Mouse (Mus musculus) hindbrain, embryonic 15.5 days (tissue): ENCODE data around the gene Mbnl1. TPM values are rescaled to one million over a fixed set of nuclear protein-coding genes. Genes with fewer than 3 reads are reported as not detected.

Experiments used
- ATAC-seq: fragments of 200-750 bp; cut with Nextera tagmentation; 2 replicates; pipeline ENCODE4 v1.8.0; 2017; ENCODE audit warnings: low read depth, moderate number of reproducible peaks, moderate TSS enrichment; ENCODE audit not compliant: low FRiP score
- H3K27ac ChIP-seq: fragments of 300-500 bp; sonication (generic); replicated peaks from 2 replicates; pipeline ENCODE4 v1.5.1; 2015; ENCODE audit warnings: mild to moderate bottlenecking, inconsistent platforms
- H3K27me3 ChIP-seq: fragments of 300-500 bp; sonication (generic); 2 replicates; pipeline ENCODE4 v1.6.1; 2015; ENCODE audit warnings: control low read depth, inconsistent platforms
- H3K36me3 ChIP-seq: fragments of 300-500 bp; sonication (generic); 2 replicates; pipeline ENCODE4 v1.6.1; 2015; ENCODE audit warnings: control low read depth, inconsistent platforms
- H3K4me1 ChIP-seq: fragments of 300-500 bp; sonication (generic); replicated peaks from 2 replicates; pipeline ENCODE4 v1.6.1; 2015; ENCODE audit warnings: control low read depth, inconsistent platforms
- H3K4me2 ChIP-seq: fragments of 300-500 bp; sonication (generic); 2 replicates; pipeline ENCODE4 v1.6.1; 2015; ENCODE audit warnings: moderate library complexity, mild to moderate bottlenecking, inconsistent platforms
- H3K4me3 ChIP-seq: fragments of 300-500 bp; sonication (generic); 2 replicates; pipeline ENCODE4 v1.5.1; 2015; ENCODE audit warnings: mild to moderate bottlenecking, inconsistent platforms
- H3K9ac ChIP-seq: fragments of 300-500 bp; sonication (generic); 2 replicates; pipeline ENCODE4 v1.6.1; 2015; ENCODE audit warnings: inconsistent platforms
- H3K9me3 ChIP-seq: fragments of 300-500 bp; sonication (generic); 2 replicates; pipeline ENCODE4 v1.6.1; 2016; ENCODE audit warnings: control low read depth, inconsistent platforms
- WGBS: fragments of 180-500 bp; shearing (Covaris S2); methylation state at CpG from one replicate; pipeline ENCODE4 v1.1.7; 2015; 5-methylcytosine and 5-hydroxymethylcytosine counted together
- polyA plus RNA-seq: library from polyadenylated mRNA; unstranded; fragments of >200 nt; fragmentation: Nextera tagmentation; extraction: Ambion mirVana; gene quantifications from 2 replicates; pipeline ENCODE4 v1.2.1, GENCODE M21; 2015

Mbnl1 gene
- polyA plus RNA-seq, 1 experiment from 2014 or later: 46.0 TPM

- ATAC-seq: no peak
These were observed 136.3 kb downstream of the Mbnl1 start for GRCm38 (mm10) chr3:60608952-60609403.

GRCm38 (mm10) chr3:60611839-60612238 lies 139.2 kb downstream of the Mbnl1 start:
- 19% methylated on average over 2 of the region's 2 CpGs for WGBS
- H3K27me3 ChIP-seq: no peaks in the 10 kb centered on the region
- no peak overlapping the region for H3K4me3 ChIP-seq
- no peak overlapping the region for H3K9ac ChIP-seq
- H3K27ac ChIP-seq: no peak overlapping the region
- no peak overlapping the region for H3K4me2 ChIP-seq
- H3K9me3 ChIP-seq: no peaks in the 10 kb centered on the region
- 0 out of 2 replicates have a peak, but pooled peaks cover 4% of the 10 kb centered on the region for H3K4me1 ChIP-seq
- ATAC-seq: no peak
- no peaks in the 10 kb centered on the region for H3K36me3 ChIP-seq

More at GRCm38 (mm10) chr3:60608952-60609403, 136.3 kb downstream of the Mbnl1 start:
- H3K27me3 ChIP-seq: no peaks in the 10 kb centered on the region
- H3K36me3 ChIP-seq: no peaks in the 10 kb centered on the region
- H3K4me1 ChIP-seq: no peaks in the 10 kb centered on the region
- no peak overlapping the region for H3K27ac ChIP-seq
- no peak overlapping the region for H3K9ac ChIP-seq
- no peak overlapping the region for H3K4me2 ChIP-seq
- H3K9me3 ChIP-seq: no peaks in the 10 kb centered on the region
- 9% methylated on average over 2 of the region's 2 CpGs for WGBS
- no peak overlapping the region for H3K4me3 ChIP-seq

GRCm38 (mm10) chr3:60613121-60613520 lies 140.5 kb downstream of the Mbnl1 start:
- ATAC-seq: no peak
- WGBS: 88% methylated on average over 7 of the region's 7 CpGs
- Histone ChIP-seq H3K4me2 (no peak overlapping the region), H3K4me1 (0 out of 2 replicates have a peak, but pooled peaks cover 4% of the 10 kb centered on the region), H3K9me3 (no peaks in the 10 kb centered on the region), H3K36me3 (no peaks in the 10 kb centered on the region), H3K4me3 (no peak overlapping the region), H3K27me3 (no peaks in the 10 kb centered on the region), H3K9ac (no peak overlapping the region), H3K27ac (no peak overlapping the region)

GRCm38 (mm10) chr3:60614516-60614915 lies 141.9 kb downstream of the Mbnl1 start:
- H3K36me3 ChIP-seq: no peaks in the 10 kb centered on the region
- no peak overlapping the region for H3K9ac ChIP-seq
- no peaks in the 10 kb centered on the region for H3K9me3 ChIP-seq
- no peak overlapping the region for H3K27ac ChIP-seq
- H3K27me3 ChIP-seq: no peaks in the 10 kb centered on the region
- no peak overlapping the region for H3K4me2 ChIP-seq
- H3K4me1 ChIP-seq: 0 out of 2 replicates have a peak, but pooled peaks cover 4% of the 10 kb centered on the region
- ATAC-seq: no peak
- WGBS: 80% methylated on average over 7 of the region's 7 CpGs
- H3K4me3 ChIP-seq: no peak overlapping the region

- 0 out of 2 replicates have a peak, but pooled peaks have one; percentile 31 for ATAC-seq
- H3K36me3 ChIP-seq: no peaks in the 10 kb centered on the region
- no peak overlapping the region for H3K9ac ChIP-seq
- WGBS: 51% methylated on average over 11 of the region's 11 CpGs
- no peak overlapping the region for H3K27ac ChIP-seq
- no peak overlapping the region for H3K4me3 ChIP-seq
- H3K27me3 ChIP-seq: no peaks in the 10 kb centered on the region
- H3K4me1 ChIP-seq: 0 out of 2 replicates have a peak, but pooled peaks cover 4% of the 10 kb centered on the region
- peak overlapping the region; percentile 16; the same call in 1 of the 2 replicates for H3K4me2 ChIP-seq
- no peaks in the 10 kb centered on the region for H3K9me3 ChIP-seq
These were observed 142.5 kb downstream of the Mbnl1 start for GRCm38 (mm10) chr3:60615057-60615606.

GRCm38 (mm10) chr3:60615615-60616014 lies 143.0 kb downstream of the Mbnl1 start:
- Histone ChIP-seq H3K9me3 (no peaks in the 10 kb centered on the region), H3K4me3 (no peak overlapping the region), H3K27ac (no peak overlapping the region), H3K27me3 (no peaks in the 10 kb centered on the region), H3K36me3 (no peaks in the 10 kb centered on the region), H3K4me2 (peak overlapping the region; percentile 16; the same call in 1 of the 2 replicates), H3K9ac (no peak overlapping the region), H3K4me1 (0 out of 2 replicates have a peak, but pooled peaks cover 4% of the 10 kb centered on the region)
- 0 out of 2 replicates have a peak, but pooled peaks have one; percentile 16 for ATAC-seq
- WGBS: 64% methylated on average over 7 of the region's 7 CpGs

- Histone ChIP-seq H3K4me2 (no peak overlapping the region), H3K4me1 (0 out of 2 replicates have a peak, but pooled peaks cover 4% of the 10 kb centered on the region), H3K9me3 (no peaks in the 10 kb centered on the region), H3K27me3 (no peaks in the 10 kb centered on the region), H3K36me3 (no peaks in the 10 kb centered on the region), H3K9ac (no peak overlapping the region), H3K4me3 (no peak overlapping the region), H3K27ac (no peak overlapping the region)
- 87% methylated on average over 2 of the region's 2 CpGs for WGBS
- no peak for ATAC-seq
These were observed 143.5 kb downstream of the Mbnl1 start for GRCm38 (mm10) chr3:60616147-60616546.

- 0 out of 2 replicates have a peak, but pooled peaks cover 4% of the 10 kb centered on the region for H3K4me1 ChIP-seq
- 84% methylated on average over 1 of the region's 1 CpGs for WGBS
- no peak overlapping the region for H3K27ac ChIP-seq
These were observed 145.0 kb downstream of the Mbnl1 start for GRCm38 (mm10) chr3:60617643-60618042.

GRCm38 (mm10) chr3:60620236-60620635 lies 147.6 kb downstream of the Mbnl1 start:
- H3K4me2 ChIP-seq: no peak overlapping the region
- no peaks in the 10 kb centered on the region for H3K27me3 ChIP-seq
- no peak overlapping the region for H3K9ac ChIP-seq
- H3K4me1 ChIP-seq: 0 out of 2 replicates have a peak, but pooled peaks cover 4% of the 10 kb centered on the region
- no peaks in the 10 kb centered on the region for H3K9me3 ChIP-seq
- ATAC-seq: no peak
- H3K36me3 ChIP-seq: no peaks in the 10 kb centered on the region
- 74% methylated on average over 2 of the region's 2 CpGs for WGBS
- no peak overlapping the region for H3K4me3 ChIP-seq
- H3K27ac ChIP-seq: no peak overlapping the region

More at GRCm38 (mm10) chr3:60617643-60618042, 145.0 kb downstream of the Mbnl1 start:
- no peak overlapping the region for H3K4me3 ChIP-seq
- H3K27me3 ChIP-seq: no peaks in the 10 kb centered on the region
- no peak overlapping the region for H3K9ac ChIP-seq
- no peaks in the 10 kb centered on the region for H3K9me3 ChIP-seq
- H3K36me3 ChIP-seq: no peaks in the 10 kb centered on the region
- no peak overlapping the region for H3K4me2 ChIP-seq
- no peak for ATAC-seq

GRCm38 (mm10) chr3:60631183-60631582 lies 158.6 kb downstream of the Mbnl1 start:
- H3K9ac ChIP-seq: no peak overlapping the region
- H3K4me3 ChIP-seq: no peak overlapping the region
- H3K4me2 ChIP-seq: no peak overlapping the region
- no peaks in the 10 kb centered on the region for H3K9me3 ChIP-seq
- H3K36me3 ChIP-seq: peaks cover 3% of the 10 kb centered on the region
- H3K27ac ChIP-seq: no peak overlapping the region
- ATAC-seq: no peak
- 94% methylated on average over 2 of the region's 2 CpGs for WGBS
- no peaks in the 10 kb centered on the region for H3K27me3 ChIP-seq
- H3K4me1 ChIP-seq: no peaks in the 10 kb centered on the region

GRCm38 (mm10) chr3:60631754-60632153 lies 159.1 kb downstream of the Mbnl1 start:
- no peaks in the 10 kb centered on the region for H3K36me3 ChIP-seq
- H3K27ac ChIP-seq: no peak overlapping the region
- no peaks in the 10 kb centered on the region for H3K9me3 ChIP-seq
- no peak for ATAC-seq
- no peak overlapping the region for H3K4me2 ChIP-seq
- H3K27me3 ChIP-seq: no peaks in the 10 kb centered on the region
- H3K4me1 ChIP-seq: no peaks in the 10 kb centered on the region
- no peak overlapping the region for H3K9ac ChIP-seq
- 90% methylated on average over 5 of the region's 5 CpGs for WGBS
- no peak overlapping the region for H3K4me3 ChIP-seq

GRCm38 (mm10) chr3:60632796-60633466 lies 160.3 kb downstream of the Mbnl1 start:
- ATAC-seq: no peak
- no peaks in the 10 kb centered on the region for H3K27me3 ChIP-seq

More at GRCm38 (mm10) chr3:60632796-60633466, 160.3 kb downstream of the Mbnl1 start:
- WGBS: 100% methylated on average over 1 of the region's 1 CpGs
- Histone ChIP-seq H3K4me2 (no peak overlapping the region), H3K9ac (no peak overlapping the region), H3K27ac (no peak overlapping the region), H3K36me3 (no peaks in the 10 kb centered on the region), H3K4me3 (no peak overlapping the region), H3K4me1 (no peaks in the 10 kb centered on the region), H3K9me3 (no peaks in the 10 kb centered on the region)
